ENCODE assay signal across 11 mouse cellular contexts in the genomic region with DNA sequence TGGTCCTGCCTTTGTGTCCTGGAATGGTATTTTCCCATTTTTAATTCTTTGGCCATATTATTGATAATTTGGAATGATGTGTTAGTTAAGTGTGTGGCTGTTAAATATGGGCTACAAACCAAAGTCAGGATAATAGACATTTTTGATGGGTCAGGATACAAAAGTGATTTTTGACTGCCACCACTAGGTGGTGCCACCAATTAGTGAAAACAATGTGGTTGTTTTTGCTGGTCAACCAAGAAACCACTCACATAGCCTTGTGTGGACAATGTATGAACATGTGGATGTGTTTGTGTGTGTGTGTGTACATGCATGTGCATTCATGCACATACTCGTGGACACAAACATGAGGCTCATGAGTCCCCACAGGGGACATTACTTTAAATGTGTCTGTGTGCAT. TPM values are rescaled to one million over a fixed set of nuclear protein-coding genes. Genes with fewer than 3 reads are reported as not detected.
DNase-seq lines count a peak whose midpoint lies in the region; ATAC-seq and TF ChIP-seq lines count a peak whose summit lies in the region.
"Had no signal": no experiment of that assay in that cellular context is flagged by ENCODE, and none has a peak within 500 bp of the region (broad histone marks: within the 10 kb centered on the region; RNA-seq: fewer than 3 reads in every experiment).

No protein-coding gene starts in this region.

- no peak overlapping the region for H3K9ac ChIP-seq in neural tube, embryonic 15.5 days (replicated peaks)

- ATAC-seq in G1E (ENCODE audit: extremely low read depth, insufficient number of reproducible peaks, low FRiP score, poor library complexity, severe bottlenecking): no peak
- ATAC-seq in neural tube, embryonic 15.5 days (ENCODE audit: low FRiP score): no peak

- 0 out of 2 replicates have a peak, but pooled peaks have one; percentile 9 for TF ChIP-seq CTCF in G1E (IDR thresholded peaks at IDR 0.05; ENCODE audit: low read depth, low read length)

- no peak overlapping the region for H3K4me3 ChIP-seq in G1E (ENCODE audit: low read depth, low read length)
- no peak overlapping the region for H3K4me3 ChIP-seq in neural tube, embryonic 15.5 days (replicated peaks)

- no peaks in the 10 kb centered on the region for H3K9me3 ChIP-seq in G1E (replicated peaks)
- no peaks in the 10 kb centered on the region for H3K9me3 ChIP-seq in neural tube, embryonic 15.5 days (replicated peaks)

- H3K4me2 ChIP-seq in neural tube, embryonic 15.5 days: no peak overlapping the region

- WGBS in neural tube, embryonic 15.5 days: 49% methylated on average over 1 of the region's 1 CpGs

- peak; percentile 75 for DNase-seq in adrenal gland, postnatal 10 days
- no peak for DNase-seq in adrenal gland, adult 2 months
- DNase-seq in layer of hippocampus, adult 11-12 months (ENCODE audit: low spot score): peak; percentile 28
- DNase-seq in layer of hippocampus, adult 9-11 months: no peak
- DNase-seq in G1E (ENCODE audit: low spot score): peak; percentile 14
- DNase-seq in gastrocnemius, postnatal 14 days: peak; percentile 53
- peak; percentile 32 for DNase-seq in splenic B cell, adult 2 months (ENCODE audit: low read depth, low spot score)

- H3K4me1 ChIP-seq in G1E (ENCODE audit: insufficient read depth, low read depth, low read length): no peaks in the 10 kb centered on the region
- no peaks in the 10 kb centered on the region for H3K4me1 ChIP-seq in neural tube, embryonic 15.5 days

- no peaks in the 10 kb centered on the region for H3K36me3 ChIP-seq in G1E (replicated peaks)
- no peaks in the 10 kb centered on the region for H3K36me3 ChIP-seq in splenic B cell, adult 2 months (ENCODE audit: control insufficient read depth, insufficient read depth, low read length, poor library complexity, severe bottlenecking)
- no peaks in the 10 kb centered on the region for H3K36me3 ChIP-seq in neural tube, embryonic 15.5 days

- peaks cover 25% of the 10 kb centered on the region for H3K27me3 ChIP-seq in G1E (ENCODE audit: insufficient read depth, low read length)
- H3K27me3 ChIP-seq in splenic B cell, adult 2 months (ENCODE audit: control insufficient read depth, insufficient read depth, low read length, poor library complexity, severe bottlenecking): no peaks in the 10 kb centered on the region; the same call in 1 of the 2 replicates
- no peaks in the 10 kb centered on the region for H3K27me3 ChIP-seq in neural tube, embryonic 15.5 days (replicated peaks)

- H3K27ac ChIP-seq in neural tube, embryonic 15.5 days (replicated peaks): no peak overlapping the region

- intact Hi-C loops in gastrocnemius, postnatal 14 days (cut with DNase I; ENCODE audit: low total_unique reads): no loop called here

RNA-seq across cellular contexts. Expression of a gene that starts 2.2 kb away (rescaled TPM):
- 1 to 10 TPM; 5.5 to 6.0 TPM for total RNA-seq in adrenal gland, postnatal 10 days (2021)
- 1 to 10 TPM; 2.2 to 3.9 TPM for total RNA-seq in adrenal gland, adult 2 months (2021)
- 8.1 and 14.2 TPM in 2 replicates for polyA plus RNA-seq in adrenal gland, adult 2 months (2012; rRNA removed)
- total RNA-seq in G1E (2014; fragmentation: Nextera tagmentation) (not detected in 2 replicates), G1E (2017) (0.16 TPM in 1 of 2 replicates, not detected in the other)
- not detected in 2 replicates for polyA plus RNA-seq in G1E (2012)
- 1 to 10 TPM; 1.9 to 2.7 TPM for total RNA-seq in gastrocnemius, postnatal 14 days (2021)
- polyA plus RNA-seq in neural tube, embryonic 15.5 days (2015; fragmentation: Nextera tagmentation; extraction: Ambion mirVana): 0.24 and 0.45 TPM in 2 replicates

RNA-seq across cellular contexts. Expression of a gene that starts 5.1 kb away (rescaled TPM):
- 1 to 10 TPM; 4.1 to 4.3 TPM for total RNA-seq in adrenal gland, postnatal 10 days (2021)
- total RNA-seq in adrenal gland, adult 2 months (2021): 1 to 10 TPM; 1.5 to 2.4 TPM
- polyA plus RNA-seq in adrenal gland, adult 2 months (2012; rRNA removed): 2.0 and 2.6 TPM in 2 replicates
- total RNA-seq in G1E (2014; fragmentation: Nextera tagmentation) (not detected in 2 replicates), G1E (2017) (0.11 TPM in 1 of 2 replicates, not detected in the other)
- not detected in 2 replicates for polyA plus RNA-seq in G1E (2012)
- 1 to 10 TPM; 1.1 to 2.2 TPM for total RNA-seq in gastrocnemius, postnatal 14 days (2021)
- polyA plus RNA-seq in neural tube, embryonic 15.5 days (2015; fragmentation: Nextera tagmentation; extraction: Ambion mirVana): 0.05 and 0.06 TPM in 2 replicates

RNA-seq across cellular contexts. Expression of a gene that starts 14.7 kb away (rescaled TPM):
- total RNA-seq in adrenal gland, postnatal 10 days (2021): not detected
- not detected for total RNA-seq in adrenal gland, adult 2 months (2021)
- polyA plus RNA-seq in adrenal gland, adult 2 months (2012; rRNA removed): not detected in 2 replicates
- total RNA-seq in G1E (2014; fragmentation: Nextera tagmentation) (not detected in 2 replicates), G1E (2017) (0.06 and 0.11 TPM in 2 replicates)
- not detected in 2 replicates for polyA plus RNA-seq in G1E (2012)
- total RNA-seq in gastrocnemius, postnatal 14 days (2021): not detected
- not detected in 2 replicates for polyA plus RNA-seq in neural tube, embryonic 15.5 days (2015; fragmentation: Nextera tagmentation; extraction: Ambion mirVana)
- total RNA-seq: gastrocnemius, postnatal 36 days had no signal

RNA-seq across cellular contexts. Expression of a gene that starts 24.2 kb away (rescaled TPM):
- total RNA-seq in adrenal gland, postnatal 10 days (2021): not detected
- total RNA-seq in adrenal gland, adult 2 months (2021): not detected
- not detected in 2 replicates for polyA plus RNA-seq in adrenal gland, adult 2 months (2012; rRNA removed)
- total RNA-seq in G1E (2014; fragmentation: Nextera tagmentation): not detected in 2 replicates
- total RNA-seq in G1E (2017): 0.06 TPM in 1 of 2 replicates, not detected in the other
- not detected in 2 replicates for polyA plus RNA-seq in G1E (2012)
- total RNA-seq in gastrocnemius, postnatal 14 days (2021): not detected
- polyA plus RNA-seq in neural tube, embryonic 15.5 days (2015; fragmentation: Nextera tagmentation; extraction: Ambion mirVana): 0.08 TPM in 1 of 2 replicates, not detected in the other
- total RNA-seq: gastrocnemius, postnatal 36 days had no signal
- polyA plus RNA-seq: lung, embryonic 16.5 days; stomach, embryonic 14.5 days had no signal

RNA-seq across cellular contexts. Expression of a gene that starts 46.0 kb away (rescaled TPM):
- total RNA-seq in adrenal gland, postnatal 10 days (2021): not detected
- not detected for total RNA-seq in adrenal gland, adult 2 months (2021)
- not detected in 2 replicates for polyA plus RNA-seq in adrenal gland, adult 2 months (2012; rRNA removed)
- total RNA-seq in G1E (2014; fragmentation: Nextera tagmentation): not detected in 2 replicates
- not detected in 2 replicates for total RNA-seq in G1E (2017)
- not detected in 2 replicates for polyA plus RNA-seq in G1E (2012)
- total RNA-seq in gastrocnemius, postnatal 14 days (2021): not detected
- not detected in 2 replicates for polyA plus RNA-seq in neural tube, embryonic 15.5 days (2015; fragmentation: Nextera tagmentation; extraction: Ambion mirVana)
- total RNA-seq: gastrocnemius, postnatal 36 days had no signal
- polyA plus RNA-seq: lung, embryonic 16.5 days; stomach, embryonic 14.5 days had no signal

Comparison
In these comparisons a context has a peak if more than half of its experiments do, and no peak if none do; other contexts are left out.
1. DNase-seq: peak in adrenal gland, postnatal 10 days (single experiment), layer of hippocampus, adult 11-12 months (single experiment), G1E (single experiment), gastrocnemius, postnatal 14 days (single experiment) and splenic B cell, adult 2 months (single experiment); none in adrenal gland, adult 2 months (single experiment) and layer of hippocampus, adult 9-11 months (single experiment).